Mouse (Mus musculus): ENCODE measurements around the gene Arhgap21. TPM values are rescaled to one million over a fixed set of nuclear protein-coding genes. Genes with fewer than 3 reads are reported as not detected.

Gene Arhgap21
- polyA plus RNA-seq, 1 experiment from 2014 or later, result 9.6 TPM

DNA sequence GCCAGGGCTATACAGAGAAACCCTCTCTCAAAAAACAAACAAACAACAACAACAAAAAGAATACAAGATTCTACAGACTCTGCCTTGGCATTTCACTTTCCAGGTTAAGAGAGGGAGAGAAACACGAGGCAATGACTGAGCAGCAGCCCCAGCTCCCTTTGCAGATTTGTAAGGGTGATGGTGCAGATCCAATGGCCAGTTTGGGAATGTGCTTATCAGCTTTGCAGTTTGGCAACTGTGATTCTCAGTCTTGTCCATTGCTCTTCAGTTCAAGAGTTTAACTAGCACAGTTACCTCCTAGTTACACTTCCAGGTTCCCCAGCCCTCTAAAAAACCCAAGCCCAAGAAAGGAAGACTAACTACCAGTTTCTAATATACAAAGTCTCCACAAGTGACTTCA, 47.7 kb downstream of the Arhgap21 start:
- Histone ChIP-seq H3K4me2 (ENCODE audit: low read length) (no peak overlapping the region), H3K9me3 (replicated peaks; ENCODE audit: low read length) (no peaks in the 10 kb centered on the region), H3K4me3 (replicated peaks; ENCODE audit: low read depth, low read length) (no peak overlapping the region), H3K27me3 (ENCODE audit: insufficient read depth, low read length) (no peaks in the 10 kb centered on the region), H3K4me1 (replicated peaks; ENCODE audit: insufficient read depth, low read length) (no peaks in the 10 kb centered on the region), H3K9ac (ENCODE audit: low read depth, low read length) (no peak overlapping the region), H3K36me3 (ENCODE audit: insufficient read depth, low read length) (no peaks in the 10 kb centered on the region), H3K27ac (no peak overlapping the region)
- DNase-seq (ENCODE audit: low spot score), result no peak
- WGBS, result 77% methylated on average over 1 of the region's 1 CpGs
- ATAC-seq (replicated peaks; ENCODE audit: low FRiP score, low read depth), result no peak
- TF ChIP-seq CTCF (IDR thresholded peaks at IDR 0.05; ENCODE audit: low read depth), result no peak

DNA sequence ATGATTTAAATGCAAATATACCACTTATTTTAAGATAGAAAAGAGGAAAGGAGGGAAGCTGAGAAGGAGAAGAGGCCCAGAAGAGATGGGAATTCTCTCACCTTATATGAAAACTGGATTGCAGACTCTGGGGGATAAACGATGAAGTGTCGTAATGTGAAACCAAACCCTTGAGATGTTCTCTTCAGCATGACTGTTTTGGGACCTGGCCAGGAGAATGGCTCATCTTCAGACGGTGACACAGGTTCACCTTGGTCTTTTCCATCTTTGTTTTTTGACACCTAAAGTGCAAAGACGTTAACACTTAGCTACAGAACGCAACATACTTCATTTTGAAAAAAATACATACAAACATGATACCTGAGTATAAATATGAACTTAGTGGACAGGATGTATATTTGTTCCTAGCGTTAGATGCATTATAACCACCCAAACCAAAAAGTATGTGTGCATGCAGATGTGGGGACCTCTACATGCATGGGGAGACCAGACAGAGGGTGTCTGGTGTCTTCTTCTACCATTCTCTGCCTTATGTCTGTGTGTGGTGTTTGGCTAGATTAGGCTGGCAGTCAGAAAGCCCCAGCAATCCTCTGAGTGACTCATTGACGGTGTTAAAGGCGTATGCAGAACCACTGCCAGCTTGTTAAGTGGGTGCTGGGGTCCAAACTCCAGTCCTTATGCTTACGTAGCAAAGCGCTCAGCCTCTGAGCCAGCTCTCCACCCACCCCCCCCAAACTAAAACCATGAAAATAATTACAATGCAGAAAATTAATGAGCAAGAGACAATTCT, 54.0 kb downstream of the Arhgap21 start:
- H3K4me3 ChIP-seq (replicated peaks; ENCODE audit: low read depth, low read length), result no peak overlapping the region
- WGBS, result 82% methylated on average over 10 of the region's 10 CpGs
- H3K27me3 ChIP-seq (ENCODE audit: insufficient read depth, low read length), result no peaks in the 10 kb centered on the region
- no peak overlapping the region for H3K27ac ChIP-seq
- no peaks in the 10 kb centered on the region for H3K9me3 ChIP-seq (replicated peaks; ENCODE audit: low read length)
- no peak for TF ChIP-seq CTCF (IDR thresholded peaks at IDR 0.05; ENCODE audit: low read depth)
- no peak for ATAC-seq (replicated peaks; ENCODE audit: low FRiP score, low read depth)
- no peaks in the 10 kb centered on the region for H3K4me1 ChIP-seq (replicated peaks; ENCODE audit: insufficient read depth, low read length)
- no peak for DNase-seq (ENCODE audit: low spot score)
- H3K9ac ChIP-seq (ENCODE audit: low read depth, low read length), result no peak overlapping the region
- H3K4me2 ChIP-seq (ENCODE audit: low read length), result no peak overlapping the region
- H3K36me3 ChIP-seq (ENCODE audit: insufficient read depth, low read length), result 0 out of 2 replicates have a peak, but pooled peaks cover 5% of the 10 kb centered on the region

DNA sequence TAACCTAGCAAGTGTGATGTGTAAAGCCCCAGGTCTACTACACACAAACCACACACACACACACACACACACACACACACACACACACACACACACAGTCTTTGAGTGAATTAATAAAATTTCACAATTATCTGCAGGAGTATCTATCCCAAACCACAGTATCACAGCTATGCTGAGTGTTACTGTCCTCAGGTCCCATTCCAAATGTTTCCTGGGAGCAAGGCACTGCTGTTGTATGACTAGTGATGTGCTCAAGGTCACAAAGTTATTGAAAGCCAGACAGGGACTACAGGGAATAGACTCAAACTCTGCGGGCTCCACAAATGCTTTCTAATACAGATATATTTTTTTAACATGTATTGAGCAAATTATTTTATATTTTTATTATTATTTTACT, 55.7 kb downstream of the Arhgap21 start:
- Histone ChIP-seq H3K27ac (no peak overlapping the region), H3K27me3 (ENCODE audit: insufficient read depth, low read length) (no peaks in the 10 kb centered on the region), H3K4me3 (replicated peaks; ENCODE audit: low read depth, low read length) (no peak overlapping the region), H3K9ac (ENCODE audit: low read depth, low read length) (no peak overlapping the region), H3K4me1 (replicated peaks; ENCODE audit: insufficient read depth, low read length) (no peaks in the 10 kb centered on the region), H3K36me3 (ENCODE audit: insufficient read depth, low read length) (0 out of 2 replicates have a peak, but pooled peaks cover 5% of the 10 kb centered on the region), H3K9me3 (replicated peaks; ENCODE audit: low read length) (no peaks in the 10 kb centered on the region), H3K4me2 (ENCODE audit: low read length) (no peak overlapping the region)
- WGBS, result 97% methylated on average over 1 of the region's 1 CpGs
- ATAC-seq (replicated peaks; ENCODE audit: low FRiP score, low read depth), result no peak
- DNase-seq (ENCODE audit: low spot score), result no peak
- no peak for TF ChIP-seq CTCF (IDR thresholded peaks at IDR 0.05; ENCODE audit: low read depth)

DNA sequence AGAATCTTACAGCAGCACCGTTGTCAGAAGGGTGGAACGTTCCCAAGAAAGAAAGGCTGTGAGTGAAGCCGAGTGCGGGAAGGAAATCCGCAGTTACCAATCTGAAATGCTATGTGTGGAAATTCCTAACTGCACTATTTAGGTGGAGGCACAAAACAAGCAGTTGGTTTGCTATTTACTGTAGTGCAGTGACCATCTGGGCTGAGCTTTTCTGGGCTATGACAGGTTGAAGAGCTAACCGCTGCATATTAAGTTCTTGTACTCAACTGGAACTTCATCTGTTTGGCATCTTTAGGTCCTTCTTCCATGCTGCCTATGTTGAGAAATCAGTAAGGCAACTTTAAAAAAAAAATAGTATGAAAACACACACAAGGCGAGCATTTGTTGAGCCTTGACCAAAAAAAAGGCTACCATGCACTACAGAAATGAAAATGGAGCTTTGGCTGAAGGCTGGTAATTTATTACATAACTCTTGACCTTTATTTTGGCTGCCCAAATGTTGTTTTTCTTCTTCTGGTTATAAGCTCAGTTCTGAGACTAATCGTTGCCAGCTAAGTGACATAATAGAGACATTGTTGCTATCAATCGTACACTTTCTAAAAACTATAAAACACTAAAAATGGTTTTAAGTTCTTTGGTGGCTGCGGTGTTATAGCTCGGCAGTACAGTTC, 56.2 kb downstream of the Arhgap21 start:
- Histone ChIP-seq H3K9me3 (replicated peaks; ENCODE audit: low read length) (no peaks in the 10 kb centered on the region), H3K4me2 (ENCODE audit: low read length) (no peak overlapping the region), H3K27me3 (ENCODE audit: insufficient read depth, low read length) (no peaks in the 10 kb centered on the region), H3K4me3 (replicated peaks; ENCODE audit: low read depth, low read length) (no peak overlapping the region), H3K27ac (no peak overlapping the region), H3K9ac (ENCODE audit: low read depth, low read length) (no peak overlapping the region), H3K4me1 (replicated peaks; ENCODE audit: insufficient read depth, low read length) (no peaks in the 10 kb centered on the region), H3K36me3 (ENCODE audit: insufficient read depth, low read length) (0 out of 2 replicates have a peak, but pooled peaks cover 5% of the 10 kb centered on the region)
- DNase-seq (ENCODE audit: low spot score), result peak; percentile 25
- WGBS, result 80% methylated on average over 11 of the region's 11 CpGs
- no peak for TF ChIP-seq CTCF (IDR thresholded peaks at IDR 0.05; ENCODE audit: low read depth)
- no peak for ATAC-seq (replicated peaks; ENCODE audit: low FRiP score, low read depth)

DNA sequence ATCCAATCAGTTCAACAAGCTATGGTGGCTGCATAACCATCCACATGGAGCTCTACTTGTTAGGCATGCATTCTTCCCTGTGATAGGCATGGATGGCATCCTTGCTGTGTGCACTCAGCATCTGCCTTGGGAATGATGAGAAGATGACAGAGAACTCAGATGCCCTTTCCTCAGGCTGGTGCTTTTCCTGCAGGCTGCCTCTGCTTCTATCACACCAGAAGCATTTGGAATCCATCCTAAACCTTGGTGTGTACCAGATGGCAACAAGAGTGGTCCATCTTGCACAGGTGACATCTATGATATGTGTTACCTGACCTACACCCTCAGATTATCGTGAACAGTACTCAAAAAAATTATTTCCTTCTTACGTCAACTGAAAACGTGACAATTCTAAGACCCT, 58.2 kb downstream of the Arhgap21 start:
- WGBS, result 95% methylated on average over 3 of the region's 3 CpGs
- DNase-seq (ENCODE audit: low spot score), result no peak
- H3K27me3 ChIP-seq (ENCODE audit: insufficient read depth, low read length), result no peaks in the 10 kb centered on the region
- H3K9ac ChIP-seq (ENCODE audit: low read depth, low read length), result no peak overlapping the region
- H3K36me3 ChIP-seq (ENCODE audit: insufficient read depth, low read length), result 0 out of 2 replicates have a peak, but pooled peaks cover 5% of the 10 kb centered on the region
- no peak for TF ChIP-seq CTCF (IDR thresholded peaks at IDR 0.05; ENCODE audit: low read depth)
- no peak overlapping the region for H3K4me3 ChIP-seq (replicated peaks; ENCODE audit: low read depth, low read length)
- H3K27ac ChIP-seq, result no peak overlapping the region
- no peaks in the 10 kb centered on the region for H3K4me1 ChIP-seq (replicated peaks; ENCODE audit: insufficient read depth, low read length)
- H3K4me2 ChIP-seq (ENCODE audit: low read length), result no peak overlapping the region
- no peak for ATAC-seq (replicated peaks; ENCODE audit: low FRiP score, low read depth)
- H3K9me3 ChIP-seq (replicated peaks; ENCODE audit: low read length), result no peaks in the 10 kb centered on the region

DNA sequence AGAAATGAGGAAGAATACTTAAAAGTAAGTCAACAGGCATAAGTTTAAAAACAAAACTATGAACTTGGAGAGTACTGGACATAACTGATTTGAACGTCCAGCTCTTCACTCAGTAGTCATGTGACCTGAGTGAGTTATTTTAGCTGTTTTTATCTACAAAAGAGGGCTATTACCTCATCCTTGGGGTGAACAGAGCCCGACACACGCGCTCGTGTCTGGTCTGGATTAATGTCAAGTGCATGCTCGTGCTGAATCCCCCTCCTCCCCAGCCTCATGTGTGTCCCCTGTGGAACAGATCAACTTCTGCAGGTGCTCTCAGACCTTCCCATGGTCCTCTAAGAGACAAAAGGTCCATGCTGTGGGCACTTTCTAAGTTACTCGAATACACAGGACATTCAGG, 59.3 kb downstream of the Arhgap21 start:
- H3K27ac ChIP-seq, result no peak overlapping the region
- H3K4me1 ChIP-seq (replicated peaks; ENCODE audit: insufficient read depth, low read length), result no peaks in the 10 kb centered on the region
- no peak for ATAC-seq (replicated peaks; ENCODE audit: low FRiP score, low read depth)
- H3K9me3 ChIP-seq (replicated peaks; ENCODE audit: low read length), result no peaks in the 10 kb centered on the region
- 77% methylated on average over 7 of the region's 7 CpGs for WGBS
- H3K9ac ChIP-seq (ENCODE audit: low read depth, low read length), result no peak overlapping the region
- no peaks in the 10 kb centered on the region for H3K27me3 ChIP-seq (ENCODE audit: insufficient read depth, low read length)
- no peak overlapping the region for H3K4me3 ChIP-seq (replicated peaks; ENCODE audit: low read depth, low read length)
- no peak for DNase-seq (ENCODE audit: low spot score)
- no peak for TF ChIP-seq CTCF (IDR thresholded peaks at IDR 0.05; ENCODE audit: low read depth)
- H3K4me2 ChIP-seq (ENCODE audit: low read length), result no peak overlapping the region
- H3K36me3 ChIP-seq (ENCODE audit: insufficient read depth, low read length), result 0 out of 2 replicates have a peak, but pooled peaks cover 5% of the 10 kb centered on the region
